Mouse (Mus musculus) liver, adult 2 months (tissue): ENCODE measurements around the gene Kcne1l. TPM values are rescaled to one million over a fixed set of nuclear protein-coding genes. Genes with fewer than 3 reads are reported as not detected.
A peak's percentile ranks its signal among the peaks of the same experiment; 100 is the strongest.

Experiments
- DNase-seq: peaks from one replicate; pipeline ENCODE4 v3.0.0-alpha.2; 2011; ENCODE audit warnings: low read depth, low spot score; ENCODE audit errors: extremely low read depth
- H3K27ac ChIP-seq: fragments of 200-500 bp; replicated peaks from 2 replicates; pipeline ENCODE4 v1.5.1; 2012; ENCODE audit warnings: low read depth, mild to moderate bottlenecking, control low read depth, inconsistent platforms, low read length; ENCODE audit not compliant: insufficient read depth
- H3K27me3 ChIP-seq: fragments of 200-500 bp; 2 replicates; pipeline ENCODE4 v1.6.1; 2012; ENCODE audit warnings: mild to moderate bottlenecking, moderate library complexity, low read length, inconsistent platforms; ENCODE audit not compliant: control insufficient read depth, insufficient read depth
- H3K36me3 ChIP-seq: fragments of 200-500 bp; 2 replicates; pipeline ENCODE4 v1.6.1; 2012; ENCODE audit warnings: low read length, inconsistent platforms; ENCODE audit not compliant: control insufficient read depth, insufficient read depth
- H3K4me1 ChIP-seq: fragments of 200-500 bp; 2 replicates; pipeline ENCODE4 v1.6.1; 2011; ENCODE audit warnings: low read length; ENCODE audit not compliant: control insufficient read depth, insufficient read depth
- H3K4me3 ChIP-seq: fragments of 200-500 bp; 2 replicates; pipeline ENCODE4 v1.5.1; 2011; ENCODE audit warnings: low read depth, mild to moderate bottlenecking, control low read depth, low read length, moderate library complexity; ENCODE audit not compliant: insufficient read depth
- H3K79me2 ChIP-seq: fragments of 200-500 bp; 2 replicates; pipeline ENCODE4 v1.6.1; 2012; ENCODE audit warnings: inconsistent platforms, mild to moderate bottlenecking, low read length, moderate library complexity; ENCODE audit not compliant: control insufficient read depth, insufficient read depth
- H3K9ac ChIP-seq: fragments of 200-500 bp; 2 replicates; pipeline ENCODE4 v1.6.1; 2012; ENCODE audit warnings: low read depth, mild to moderate bottlenecking, control low read depth, inconsistent platforms, low read length
- CTCF ChIP-seq: fragments of 200-500 bp; IDR thresholded peaks from 2 replicates; pipeline ENCODE4 v1.5.1; 2011; ENCODE audit warnings: low read depth, low read length, control low read depth
- POLR2A ChIP-seq: fragments of 200-500 bp; IDR thresholded peaks from 2 replicates; pipeline ENCODE4 v1.6.1; 2011; ENCODE audit warnings: low read length, control low read depth; ENCODE audit not compliant: insufficient read depth; ENCODE audit errors: extremely low read depth
- WGBS: fragments of 180-500 bp; shearing (Covaris S2); methylation state at CpG from one replicate; pipeline ENCODE4 v1.1.7; 2018; 5-methylcytosine and 5-hydroxymethylcytosine counted together
- polyA plus RNA-seq: library from polyadenylated mRNA; depleted of rRNA; stranded (reverse); fragments of >200 nt; gene quantifications from 2 replicates; pipeline ENCODE4 v1.2.3, GENCODE M21; 2012
- total RNA-seq: library from RNA; depleted of rRNA; stranded (reverse); fragments of >200 nt; gene quantifications from 2 replicates; pipeline ENCODE4 v1.2.3, GENCODE M21; 2014

The Kcne1l gene
- total and polyA plus RNA-seq, 2 experiments: not detected

DNA sequence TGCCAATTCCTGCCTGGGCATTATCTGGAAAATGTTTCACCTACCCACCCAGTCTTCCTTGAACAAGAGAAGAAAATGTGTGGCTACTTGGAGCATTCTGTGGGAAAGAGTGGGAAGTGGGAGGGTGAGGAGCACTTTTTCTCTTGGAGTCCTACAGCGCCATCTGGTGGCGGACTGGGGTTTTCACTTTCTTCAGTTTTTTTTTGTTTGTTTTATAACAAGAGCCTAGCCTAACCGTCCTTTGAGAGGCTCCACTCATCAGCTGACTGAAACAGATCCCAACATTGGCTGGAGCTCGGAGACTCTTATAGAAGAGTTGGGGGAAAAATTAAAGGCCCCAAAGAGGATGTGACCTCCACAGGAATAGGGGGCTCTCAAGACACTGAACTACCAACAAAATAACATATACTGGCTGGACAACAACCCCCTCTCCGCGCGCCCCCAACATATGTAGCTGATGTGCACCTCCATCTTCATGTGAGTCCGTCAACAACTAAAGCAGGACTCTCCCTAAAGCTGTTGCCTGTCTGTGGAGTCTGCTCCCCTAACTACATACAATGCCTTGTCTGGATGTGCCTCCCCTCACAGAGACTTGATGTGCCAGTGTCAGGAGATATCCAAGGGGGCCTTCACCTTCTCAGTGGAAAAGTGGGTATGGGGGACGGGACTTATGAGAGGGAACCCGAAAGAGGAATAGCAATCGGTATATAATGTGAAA lies 8.4 kb upstream of the Kcne1l start:
- H3K4me3 ChIP-seq: no peak overlapping the region
- H3K36me3 ChIP-seq: no peaks in the 10 kb centered on the region
- H3K27ac ChIP-seq: no peak overlapping the region
- peak; percentile 45 for DNase-seq
- H3K79me2 ChIP-seq: no peaks in the 10 kb centered on the region
- TF ChIP-seq CTCF (peak; percentile 44; the same call in 1 of the 2 replicates), POLR2A (no peak)
- H3K9ac ChIP-seq: no peak overlapping the region
- 50% methylated on average over 11 of the region's 11 CpGs for WGBS
- H3K4me1 ChIP-seq: no peaks in the 10 kb centered on the region; the same call in 1 of the 2 replicates
- H3K27me3 ChIP-seq: no peaks in the 10 kb centered on the region

GRCm38 (mm10) chrX:142310431-142310830 lies 4.3 kb upstream of the Kcne1l start:
- TF ChIP-seq POLR2A: no peak
- TF ChIP-seq CTCF: no peak
- Histone ChIP-seq H3K4me1 (no peaks in the 10 kb centered on the region; the same call in 1 of the 2 replicates), H3K36me3 (no peaks in the 10 kb centered on the region), H3K27me3 (peaks cover 3% of the 10 kb centered on the region; the same call in 1 of the 2 replicates), H3K9ac (no peak overlapping the region), H3K79me2 (no peaks in the 10 kb centered on the region), H3K27ac (no peak overlapping the region), H3K4me3 (no peak overlapping the region)
- DNase-seq: peak; percentile 67
- WGBS: 19% methylated on average over 5 of the region's 5 CpGs

DNA sequence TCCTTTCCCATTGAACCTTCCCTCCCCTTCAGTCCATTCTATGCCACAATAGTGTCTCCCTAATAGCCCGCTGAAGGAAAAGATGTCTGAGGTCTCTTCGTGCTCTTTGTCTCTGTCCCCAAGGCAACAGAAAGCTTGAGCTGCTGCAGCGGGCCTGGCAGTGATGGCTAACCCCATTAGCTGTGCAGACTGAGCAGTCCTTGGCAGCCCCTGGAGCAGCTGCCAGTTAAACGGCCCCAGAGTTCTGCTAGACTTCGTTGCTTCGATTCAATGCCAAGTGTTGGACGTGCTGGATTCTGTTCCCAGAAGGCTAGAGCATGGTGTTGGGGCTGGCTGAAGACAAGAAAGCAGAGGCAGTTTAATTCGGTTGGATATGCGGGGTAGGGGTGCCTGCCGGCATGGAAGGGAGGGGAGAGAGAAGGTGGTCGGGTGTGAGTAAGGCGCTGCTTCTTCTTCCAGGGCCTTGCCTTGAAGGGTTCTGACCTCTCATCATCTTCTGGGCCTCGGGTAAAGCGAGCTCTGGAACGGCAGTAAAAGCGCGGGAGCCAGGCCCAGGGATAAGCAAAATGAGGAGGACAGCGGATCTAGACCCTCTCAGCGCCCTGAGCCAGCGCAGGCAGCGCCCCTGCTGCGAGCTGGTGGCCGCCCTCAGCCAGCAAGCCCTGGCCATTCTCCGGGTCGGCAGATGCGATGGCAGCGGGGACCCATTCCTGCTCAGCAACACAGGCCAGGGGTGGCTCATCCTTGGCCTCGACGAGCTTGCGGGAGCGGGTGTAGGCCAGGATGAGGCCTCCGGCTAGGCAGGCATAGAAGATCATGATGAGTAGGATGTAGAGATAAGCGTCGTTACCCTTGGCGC lies 855 bp downstream of the Kcne1l start:
- Histone ChIP-seq H3K36me3 (no peaks in the 10 kb centered on the region), H3K27me3 (peaks cover 4% of the 10 kb centered on the region; the same call in 1 of the 2 replicates), H3K4me1 (no peaks in the 10 kb centered on the region), H3K9ac (no peak overlapping the region), H3K4me3 (no peak overlapping the region), H3K27ac (no peak overlapping the region), H3K79me2 (no peaks in the 10 kb centered on the region)
- WGBS: 36% methylated on average over 29 of the region's 35 CpGs
- TF ChIP-seq CTCF (no peak), POLR2A (no peak)
- DNase-seq: no peak

DNA sequence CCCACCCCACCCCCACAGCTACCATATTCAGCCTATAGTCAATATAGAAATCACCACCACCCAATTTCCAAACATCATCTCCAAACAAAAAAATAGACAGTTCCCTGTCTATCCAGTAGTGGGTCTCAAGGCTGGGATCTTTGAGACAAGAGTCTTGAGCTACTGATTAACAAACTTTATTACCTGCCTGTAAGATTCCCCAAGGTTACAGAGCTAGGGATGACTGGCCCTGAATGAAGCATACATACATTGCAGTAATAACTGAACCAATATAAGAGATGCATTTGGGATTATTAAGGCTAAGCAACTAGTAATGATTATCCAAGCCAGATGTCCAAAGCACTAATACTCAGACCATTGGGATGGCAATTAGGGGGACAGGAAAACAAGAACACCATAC lies 1.5 kb downstream of the Kcne1l start:
- H3K27ac ChIP-seq: no peak overlapping the region
- no peaks in the 10 kb centered on the region for H3K4me1 ChIP-seq
- TF ChIP-seq CTCF (no peak), POLR2A (no peak)
- H3K4me3 ChIP-seq: no peak overlapping the region
- H3K9ac ChIP-seq: no peak overlapping the region
- peaks cover 4% of the 10 kb centered on the region; the same call in 1 of the 2 replicates for H3K27me3 ChIP-seq
- no peaks in the 10 kb centered on the region for H3K36me3 ChIP-seq
- H3K79me2 ChIP-seq: no peaks in the 10 kb centered on the region
- DNase-seq: no peak

- H3K9ac ChIP-seq: no peak overlapping the region
- H3K4me1 ChIP-seq: no peaks in the 10 kb centered on the region
- TF ChIP-seq CTCF: no peak
- TF ChIP-seq POLR2A: no peak
- no peak overlapping the region for H3K4me3 ChIP-seq
- H3K79me2 ChIP-seq: no peaks in the 10 kb centered on the region
- no peak for DNase-seq
- H3K27ac ChIP-seq: no peak overlapping the region
- H3K36me3 ChIP-seq: no peaks in the 10 kb centered on the region
- WGBS: 32% methylated on average over 2 of the region's 2 CpGs
- H3K27me3 ChIP-seq: peaks cover 4% of the 10 kb centered on the region; the same call in 1 of the 2 replicates
Observed at GRCm38 (mm10) chrX:142303456-142303855, 2.6 kb downstream of the Kcne1l start.

GRCm38 (mm10) chrX:142285905-142286304 lies 20.2 kb downstream of the Kcne1l start:
- WGBS: 59% methylated on average over 5 of the region's 5 CpGs
- TF ChIP-seq POLR2A: no peak
- TF ChIP-seq CTCF: no peak

More at GRCm38 (mm10) chrX:142285905-142286304, 20.2 kb downstream of the Kcne1l start:
- H3K27me3 ChIP-seq: no peaks in the 10 kb centered on the region
- no peaks in the 10 kb centered on the region for H3K79me2 ChIP-seq
- no peak overlapping the region for H3K9ac ChIP-seq
- DNase-seq: no peak
- H3K36me3 ChIP-seq: no peaks in the 10 kb centered on the region
- H3K27ac ChIP-seq: no peak overlapping the region
- H3K4me3 ChIP-seq: no peak overlapping the region
- H3K4me1 ChIP-seq: no peaks in the 10 kb centered on the region
